15 mouse cellular contexts compared by ENCODE assay signal in genomic region chr6:66998645-66999044, GRCm38 (mm10). TPM values are rescaled to one million over a fixed set of nuclear protein-coding genes. Genes with fewer than 3 reads are reported as not detected.
A peak's percentile ranks its signal among the peaks of the same experiment; 100 is the strongest.
DNase-seq lines count a peak whose midpoint lies in the region; ATAC-seq and TF ChIP-seq lines count a peak whose summit lies in the region.
"Had no signal": no experiment of that assay in that cellular context is flagged by ENCODE, and none has a peak within 500 bp of the region (broad histone marks: within the 10 kb centered on the region; RNA-seq: fewer than 3 reads in every experiment).

No protein-coding gene starts in this region.

- no peaks in the 10 kb centered on the region for H3K27me3 ChIP-seq in cerebellum, adult 2 months (ENCODE audit: control insufficient read depth, insufficient read depth, low read length)
- H3K27me3 ChIP-seq in intestine, embryonic 16.5 days (replicated peaks; ENCODE audit: control insufficient read depth, insufficient read depth, low read length), result no peaks in the 10 kb centered on the region

- no peak overlapping the region for H3K4me2 ChIP-seq in intestine, embryonic 16.5 days (ENCODE audit: low read depth, low read length)

- no peaks in the 10 kb centered on the region for H3K4me1 ChIP-seq in cerebellum, adult 2 months (ENCODE audit: control insufficient read depth, insufficient read depth, low read length)
- no peaks in the 10 kb centered on the region for H3K4me1 ChIP-seq in intestine, embryonic 16.5 days (ENCODE audit: control insufficient read depth, insufficient read depth, low read length)
- H3K4me1 ChIP-seq: embryonic facial prominence, embryonic 10.5 days had no signal

- no peaks in the 10 kb centered on the region for H3K9me3 ChIP-seq in intestine, embryonic 16.5 days (ENCODE audit: control insufficient read depth, low read length)
- H3K9me3 ChIP-seq: embryonic facial prominence, embryonic 10.5 days; forebrain, embryonic 10.5 days; G1E had no signal

- H3K36me3 ChIP-seq in intestine, embryonic 16.5 days (ENCODE audit: control insufficient read depth, insufficient read depth, low read length), result no peaks in the 10 kb centered on the region
- H3K36me3 ChIP-seq: embryonic facial prominence, embryonic 10.5 days; forebrain, embryonic 10.5 days; G1E had no signal

- WGBS in cerebellum, adult 2 months, result 82% methylated on average over 2 of the region's 2 CpGs
- 92% methylated on average over 2 of the region's 2 CpGs for WGBS in intestine, embryonic 16.5 days

- peak; percentile 46 to 48 for DNase-seq in cerebellum, postnatal 14 days
- DNase-seq in cerebellum, adult 2 months, result no peak
- peak; percentile 70 for DNase-seq in Muller cell, postnatal 12 days (ENCODE audit: inconsistent ontology term)
- peak; percentile 93 for DNase-seq in gonadal fat pad, adult 2 months (ENCODE audit: low read depth)
- peak; percentile 62 for DNase-seq in lung, postnatal 14 days
- DNase-seq in embryo, embryonic 11 days, result no peak
- no peak for DNase-seq in layer of hippocampus, adult 9-11 months
- DNase-seq: cerebellum, adult 11 months; gastrocnemius, postnatal 10 days; retina, postnatal 1 day; thymus, adult 18-20 months had no signal

- no peak for TF ChIP-seq CTCF in cerebellum, adult 2 months (IDR thresholded peaks at IDR 0.05; ENCODE audit: borderline replicate concordance, insufficient read depth, low read depth, low read length)

- H3K4me3 ChIP-seq in cerebellum, adult 2 months (replicated peaks; ENCODE audit: insufficient read depth, low read depth, low read length), result no peak overlapping the region
- no peak overlapping the region for H3K4me3 ChIP-seq in intestine, embryonic 16.5 days (ENCODE audit: low read length)
- H3K4me3 ChIP-seq: embryonic facial prominence, embryonic 10.5 days; forebrain, embryonic 10.5 days had no signal

- H3K27ac ChIP-seq in cerebellum, adult 2 months (ENCODE audit: insufficient read depth, low read length), result no peak overlapping the region
- no peak overlapping the region for H3K27ac ChIP-seq in intestine, embryonic 16.5 days (ENCODE audit: low read length)
- H3K27ac ChIP-seq: embryonic facial prominence, embryonic 10.5 days; forebrain, embryonic 10.5 days had no signal

- ATAC-seq in intestine, embryonic 16.5 days, result no peak

- TF ChIP-seq POLR2A in cerebellum, adult 2 months (IDR thresholded peaks at IDR 0.05; ENCODE audit: borderline replicate concordance, insufficient read depth, low read length), result no peak

- no peak overlapping the region for H3K9ac ChIP-seq in intestine, embryonic 16.5 days (ENCODE audit: low read depth, low read length)

RNA-seq across cellular contexts. Expression of gene Gadd45a, which starts 38.6 kb away (rescaled TPM):
- polyA plus RNA-seq in cerebellum, adult 2 months (2012; rRNA removed), result 30.4 TPM in 2 replicates
- polyA plus RNA-seq in gonadal fat pad, adult 2 months (2012; rRNA removed), result 25.9 and 31.7 TPM in 2 replicates
- 27.4 and 30.2 TPM in 2 replicates for polyA plus RNA-seq in intestine, embryonic 16.5 days (2015; fragmentation: Nextera tagmentation; extraction: Ambion mirVana)

Comparison
In these comparisons a context has a peak if more than half of its experiments do, and no peak if none do; other contexts are left out.
1. DNase-seq: peak in cerebellum, postnatal 14 days (2 of 2), Muller cell, postnatal 12 days (single experiment), gonadal fat pad, adult 2 months (single experiment) and lung, postnatal 14 days (single experiment); none in cerebellum, adult 2 months (0 of 2), embryo, embryonic 11 days (single experiment) and layer of hippocampus, adult 9-11 months (single experiment).